Mouse (Mus musculus) intestine, embryonic 16.5 days (tissue): ENCODE results near the gene Znfx1. TPM values are rescaled to one million over a fixed set of nuclear protein-coding genes. Genes with fewer than 3 reads are reported as not detected.

ENCODE experiments used
- ATAC-seq: fragments of 200-750 bp; cut with Nextera tagmentation; 2 replicates; pipeline ENCODE4 v1.8.0; 2017; ENCODE audit warnings: moderate TSS enrichment, moderate library complexity
- H3K27ac ChIP-seq: fragments of 300-500 bp; sonication (generic); 2 replicates; pipeline ENCODE4 v1.5.1; 2014; ENCODE audit warnings: mild to moderate bottlenecking, low read length
- H3K27me3 ChIP-seq: fragments of 300-500 bp; sonication (generic); replicated peaks from 2 replicates; pipeline ENCODE4 v1.6.1; 2014; ENCODE audit warnings: low read length, control low read depth, mixed read lengths; ENCODE audit not compliant: control insufficient read depth, insufficient read depth
- H3K36me3 ChIP-seq: fragments of 300-500 bp; sonication (generic); 2 replicates; pipeline ENCODE4 v1.6.1; 2014; ENCODE audit warnings: low read length, control low read depth; ENCODE audit not compliant: control insufficient read depth, insufficient read depth
- H3K4me1 ChIP-seq: fragments of 300-500 bp; sonication (generic); 2 replicates; pipeline ENCODE4 v1.6.1; 2014; ENCODE audit warnings: low read length, control low read depth, mixed read lengths; ENCODE audit not compliant: control insufficient read depth, insufficient read depth
- H3K4me2 ChIP-seq: fragments of 300-500 bp; sonication (generic); 2 replicates; pipeline ENCODE4 v1.6.1; 2014; ENCODE audit warnings: low read depth, low read length, control low read depth
- H3K4me3 ChIP-seq: fragments of 300-500 bp; sonication (generic); 2 replicates; pipeline ENCODE4 v1.5.1; 2014; ENCODE audit warnings: mild to moderate bottlenecking, low read length
- H3K9ac ChIP-seq: fragments of 300-500 bp; sonication (generic); 2 replicates; pipeline ENCODE4 v1.6.1; 2014; ENCODE audit warnings: low read depth, low read length
- H3K9me3 ChIP-seq: fragments of 300-500 bp; sonication (generic); 2 replicates; pipeline ENCODE4 v1.6.1; 2016; ENCODE audit warnings: low read length, control low read depth; ENCODE audit not compliant: control insufficient read depth
- WGBS: fragments of 180-500 bp; shearing (Covaris S2); extraction: QIAGEN DNeasy Blood & Tissue Kit; methylation state at CpG from one replicate; pipeline ENCODE4 v1.1.7; 2014; 5-methylcytosine and 5-hydroxymethylcytosine counted together
- polyA plus RNA-seq: library from polyadenylated mRNA; unstranded; fragments of >200 nt; fragmentation: Nextera tagmentation; extraction: Ambion mirVana; gene quantifications from 2 replicates; pipeline ENCODE4 v1.2.1, GENCODE M21; 2015

Znfx1 gene
- polyA plus RNA-seq, 1 experiment from 2014 or later = 6.5 TPM

DNA sequence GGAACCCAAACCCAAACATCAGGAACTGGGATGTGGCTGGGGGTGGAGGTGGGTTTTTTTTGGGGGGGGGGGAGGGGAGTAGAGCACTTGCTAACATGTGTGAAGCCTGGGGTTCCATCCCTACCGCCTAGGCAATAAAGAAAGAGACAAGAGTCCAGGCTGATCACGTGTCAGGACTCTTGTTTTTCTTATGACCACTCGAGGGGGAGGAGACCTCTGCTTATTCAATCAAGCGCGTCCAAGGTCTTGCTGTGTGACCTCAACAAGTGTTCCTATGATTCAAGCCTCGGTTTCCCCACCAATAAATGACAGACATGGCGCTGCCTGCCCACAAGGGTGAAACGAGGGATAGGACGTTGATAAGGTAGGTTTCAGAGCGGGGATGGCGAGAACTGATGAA lies 23.3 kb upstream of the Znfx1 start:
- Histone ChIP-seq H3K27ac (no peak overlapping the region), H3K9me3 (no peaks in the 10 kb centered on the region), H3K4me2 (no peak overlapping the region), H3K9ac (no peak overlapping the region), H3K4me3 (no peak overlapping the region), H3K27me3 (no peaks in the 10 kb centered on the region), H3K36me3 (no peaks in the 10 kb centered on the region), H3K4me1 (no peaks in the 10 kb centered on the region; the same call in 1 of the 2 replicates)
- no peak for ATAC-seq
- WGBS = 50% methylated on average over 11 of the region's 11 CpGs

DNA sequence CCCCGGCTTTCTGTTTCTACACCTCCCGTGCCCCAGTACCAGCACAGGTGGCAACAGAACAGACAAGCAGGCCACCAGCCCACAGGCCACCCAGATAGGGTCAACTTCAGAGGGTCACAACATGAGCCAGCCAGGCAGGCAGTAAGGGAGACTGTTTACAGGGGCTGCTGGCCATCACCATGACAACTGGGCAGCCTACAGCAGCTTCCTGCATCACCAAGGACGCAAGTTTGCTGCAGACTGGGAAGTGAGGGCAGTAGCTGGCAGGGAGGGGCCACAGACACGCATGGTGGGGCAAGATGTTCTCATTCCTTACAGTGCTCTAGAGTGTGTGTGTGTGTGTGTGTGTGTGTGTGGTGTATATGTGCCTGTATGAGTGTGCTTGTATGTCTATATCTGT lies 18.8 kb upstream of the Znfx1 start:
- H3K9me3 ChIP-seq = no peaks in the 10 kb centered on the region
- H3K4me1 ChIP-seq = peaks cover 8% of the 10 kb centered on the region
- WGBS = 17% methylated on average over 4 of the region's 4 CpGs
- H3K4me2 ChIP-seq = no peak overlapping the region
- H3K4me3 ChIP-seq = no peak overlapping the region
- no peak overlapping the region for H3K9ac ChIP-seq
- no peaks in the 10 kb centered on the region for H3K36me3 ChIP-seq
- ATAC-seq = 0 out of 2 replicates have a peak, but pooled peaks have one; percentile 21
- H3K27me3 ChIP-seq = no peaks in the 10 kb centered on the region
- H3K27ac ChIP-seq = no peak overlapping the region

DNA sequence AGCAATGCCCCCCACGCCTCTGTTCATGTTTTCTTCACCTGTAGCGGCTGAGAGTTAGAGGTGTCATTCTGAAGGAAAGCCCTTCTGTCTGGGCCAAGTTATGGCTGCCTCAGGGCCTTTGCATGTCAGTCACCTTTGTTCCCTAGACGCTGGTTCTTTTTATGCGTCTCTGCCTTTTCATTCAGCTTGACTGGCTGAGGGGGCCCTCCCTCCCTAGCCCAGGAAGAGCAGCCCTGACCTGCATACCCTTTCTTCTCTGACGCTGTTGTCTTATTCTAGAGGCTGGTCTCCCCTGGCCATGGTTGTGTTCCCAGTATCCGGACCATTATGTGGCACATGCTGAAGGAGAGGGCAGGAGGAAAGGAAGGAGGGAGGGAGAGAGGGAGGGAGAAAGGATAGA lies 18.3 kb upstream of the Znfx1 start:
- no peak overlapping the region for H3K4me3 ChIP-seq
- no peak overlapping the region for H3K4me2 ChIP-seq
- no peak for ATAC-seq
- H3K4me1 ChIP-seq = peaks cover 8% of the 10 kb centered on the region
- H3K27ac ChIP-seq = no peak overlapping the region
- no peaks in the 10 kb centered on the region for H3K36me3 ChIP-seq
- no peaks in the 10 kb centered on the region for H3K27me3 ChIP-seq
- 58% methylated on average over 6 of the region's 6 CpGs for WGBS
- no peaks in the 10 kb centered on the region for H3K9me3 ChIP-seq
- no peak overlapping the region for H3K9ac ChIP-seq

DNA sequence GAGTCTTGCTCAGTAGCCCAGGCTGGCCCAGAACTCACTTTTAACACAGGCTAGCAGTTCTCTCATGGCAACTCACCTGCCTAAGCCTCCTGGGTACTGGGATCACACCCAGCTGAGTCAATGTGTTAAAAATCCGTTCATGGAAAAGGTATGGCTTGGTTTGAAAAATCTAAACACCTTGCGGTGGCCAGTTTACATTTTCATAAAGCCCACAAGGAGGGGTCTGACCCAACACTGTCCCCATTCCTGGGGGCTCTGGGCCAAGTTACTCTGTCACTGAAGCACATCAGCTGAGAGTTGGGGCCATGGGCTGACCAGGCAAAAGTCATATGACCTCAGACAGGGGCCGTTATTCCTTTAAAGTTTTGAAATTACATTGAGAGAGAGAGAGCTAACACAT lies 17.6 kb upstream of the Znfx1 start:
- no peaks in the 10 kb centered on the region for H3K27me3 ChIP-seq
- H3K4me2 ChIP-seq = no peak overlapping the region
- H3K4me1 ChIP-seq = peaks cover 8% of the 10 kb centered on the region
- H3K9ac ChIP-seq = no peak overlapping the region
- H3K4me3 ChIP-seq = no peak overlapping the region
- 69% methylated on average over 3 of the region's 3 CpGs for WGBS
- no peaks in the 10 kb centered on the region for H3K9me3 ChIP-seq
- H3K27ac ChIP-seq = no peak overlapping the region
- H3K36me3 ChIP-seq = no peaks in the 10 kb centered on the region
- ATAC-seq = no peak

DNA sequence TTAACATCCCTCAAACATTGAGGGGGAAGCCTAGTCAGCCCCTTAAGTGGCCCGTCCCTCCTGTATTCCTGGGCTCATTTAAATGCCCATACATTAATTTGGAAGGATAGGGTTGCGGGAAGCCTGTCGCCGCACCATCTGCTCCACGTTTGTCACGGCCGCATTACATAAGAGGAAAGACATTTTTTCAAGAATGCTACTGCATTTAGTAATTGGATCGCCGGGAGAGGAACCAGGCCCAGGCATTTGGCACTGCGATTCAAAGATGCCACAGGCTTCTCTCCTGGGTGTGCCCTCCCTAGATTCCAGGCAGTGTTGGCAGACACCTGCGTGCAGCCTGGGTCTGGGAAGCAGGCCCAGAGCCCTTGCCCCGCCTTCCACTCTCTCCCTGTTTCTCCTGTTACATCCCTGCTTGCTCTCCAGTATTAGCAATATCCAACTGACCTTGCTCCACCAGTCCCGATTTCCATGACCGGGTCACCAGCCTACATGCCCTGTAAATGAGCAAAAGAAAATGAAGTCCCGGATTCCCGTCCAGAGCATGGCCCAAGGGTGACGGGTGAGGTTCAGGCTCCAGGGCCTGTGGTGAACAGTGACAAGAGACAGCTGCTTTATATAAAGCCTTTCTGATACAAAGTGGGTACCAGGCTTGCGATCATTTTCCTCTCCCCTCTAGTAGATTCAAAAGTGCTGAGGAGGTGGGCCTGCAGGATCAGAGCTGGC lies 16.9 kb upstream of the Znfx1 start:
- Histone ChIP-seq H3K27ac (no peak overlapping the region), H3K9me3 (no peaks in the 10 kb centered on the region), H3K4me1 (peaks cover 8% of the 10 kb centered on the region), H3K4me3 (no peak overlapping the region), H3K4me2 (no peak overlapping the region), H3K9ac (no peak overlapping the region), H3K36me3 (no peaks in the 10 kb centered on the region), H3K27me3 (no peaks in the 10 kb centered on the region)
- 0 out of 2 replicates have a peak, but pooled peaks have one; percentile 26 for ATAC-seq
- WGBS = 53% methylated on average over 18 of the region's 18 CpGs

DNA sequence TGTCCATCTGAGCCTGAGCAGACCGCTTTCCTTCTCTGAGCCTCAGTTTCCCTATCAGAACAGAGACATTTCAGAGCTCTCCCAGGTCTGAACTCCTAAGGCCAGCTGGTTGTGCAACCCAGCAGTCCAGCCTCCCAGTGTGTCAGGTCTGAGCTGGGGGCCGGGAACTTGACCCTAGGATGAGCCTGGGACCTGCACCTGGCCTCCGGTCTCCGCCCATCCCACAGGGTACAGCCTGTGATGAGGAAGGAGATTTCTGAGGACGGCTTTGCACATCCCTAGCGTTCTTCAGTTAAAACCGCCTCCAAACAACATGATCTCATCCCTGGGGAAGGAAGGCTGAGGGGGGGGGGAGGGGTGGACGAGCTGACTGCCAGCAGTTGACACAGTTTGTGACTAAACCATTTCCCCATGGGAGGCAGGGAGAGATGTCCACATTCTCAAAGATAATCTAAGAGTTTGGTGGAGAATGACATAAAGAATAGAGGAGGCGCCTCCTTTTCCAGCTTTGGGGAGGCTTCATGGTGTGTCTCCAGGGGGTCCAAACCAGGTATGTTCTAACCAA lies 16.2 kb upstream of the Znfx1 start:
- no peaks in the 10 kb centered on the region for H3K36me3 ChIP-seq
- no peak overlapping the region for H3K27ac ChIP-seq
- ATAC-seq = peak; percentile 67
- H3K9me3 ChIP-seq = no peaks in the 10 kb centered on the region
- H3K4me1 ChIP-seq = peaks cover 8% of the 10 kb centered on the region
- 0 out of 2 replicates have a peak overlapping the region, but pooled peaks have one; percentile 30 for H3K9ac ChIP-seq
- no peak overlapping the region for H3K4me2 ChIP-seq
- no peaks in the 10 kb centered on the region for H3K27me3 ChIP-seq
- H3K4me3 ChIP-seq = no peak overlapping the region
- 48% methylated on average over 9 of the region's 9 CpGs for WGBS

DNA sequence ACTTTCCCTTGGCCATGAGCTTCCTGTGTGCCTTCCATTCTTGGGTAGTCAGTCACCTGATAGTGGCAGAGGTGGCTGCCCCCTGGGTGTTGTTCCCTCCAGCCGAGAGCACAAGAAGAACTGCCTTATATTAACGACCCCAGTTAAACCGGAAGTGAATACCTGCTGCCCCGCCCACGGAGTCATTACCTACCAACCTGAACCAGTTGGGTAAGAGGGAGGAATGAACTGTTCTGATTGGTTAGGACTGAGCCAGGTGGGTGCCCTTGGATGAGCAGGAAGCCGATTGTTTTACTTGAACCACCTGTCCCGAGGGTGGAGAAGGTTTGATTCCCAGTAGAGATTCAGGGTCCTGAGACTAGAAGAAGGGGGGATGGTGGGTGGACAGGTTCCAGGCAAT lies 15.7 kb upstream of the Znfx1 start:
- 35% methylated on average over 7 of the region's 7 CpGs for WGBS
- H3K4me1 ChIP-seq = peaks cover 8% of the 10 kb centered on the region
- H3K4me3 ChIP-seq = no peak overlapping the region
- no peaks in the 10 kb centered on the region for H3K36me3 ChIP-seq
- no peaks in the 10 kb centered on the region for H3K9me3 ChIP-seq
- no peak overlapping the region for H3K27ac ChIP-seq
- peak; percentile 38; the same call in 1 of the 2 replicates for ATAC-seq
- H3K4me2 ChIP-seq = no peak overlapping the region
- 0 out of 2 replicates have a peak overlapping the region, but pooled peaks have one; percentile 30 for H3K9ac ChIP-seq
- no peaks in the 10 kb centered on the region for H3K27me3 ChIP-seq

DNA sequence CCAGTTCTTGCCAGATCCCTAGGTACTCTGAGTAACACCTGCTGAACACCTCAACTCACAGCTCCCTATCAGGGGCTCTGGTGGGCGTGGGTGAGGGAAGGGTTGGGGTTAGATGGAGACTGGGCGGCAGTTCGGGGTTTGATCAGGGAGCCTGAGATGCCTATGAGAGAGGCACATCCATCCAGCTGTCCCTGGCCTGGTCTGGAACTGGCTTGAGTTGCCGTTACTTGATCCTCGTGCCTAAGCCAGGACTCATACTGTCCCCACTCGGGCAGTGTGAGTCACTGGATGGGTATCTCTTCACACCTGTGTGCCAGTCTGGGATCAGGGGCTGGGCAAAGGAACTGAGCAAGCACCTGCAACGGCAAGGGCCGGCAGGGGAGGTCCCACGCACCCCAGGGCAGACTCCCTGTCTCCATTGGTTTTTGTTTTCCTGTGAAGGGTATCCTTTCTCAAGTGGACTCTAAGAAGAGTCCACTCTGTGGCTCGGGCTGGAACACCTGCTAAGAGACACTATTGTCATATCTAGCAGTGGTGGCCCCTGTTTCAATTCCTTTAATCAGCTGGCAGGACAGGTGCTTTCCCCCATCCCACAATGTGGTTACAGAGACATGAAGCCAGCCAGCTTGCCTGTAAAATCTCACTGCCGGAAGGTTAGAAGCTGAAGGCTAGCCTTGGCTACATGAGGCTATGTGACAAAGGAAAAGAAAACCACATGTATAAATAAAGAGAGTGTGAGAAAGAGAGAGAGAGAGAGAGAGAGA lies 14.6 kb upstream of the Znfx1 start:
- Histone ChIP-seq H3K9ac (no peak overlapping the region), H3K27ac (no peak overlapping the region), H3K27me3 (no peaks in the 10 kb centered on the region), H3K36me3 (no peaks in the 10 kb centered on the region), H3K9me3 (no peaks in the 10 kb centered on the region), H3K4me1 (peaks cover 8% of the 10 kb centered on the region), H3K4me3 (no peak overlapping the region), H3K4me2 (no peak overlapping the region)
- no peak for ATAC-seq
- WGBS = 86% methylated on average over 11 of the region's 11 CpGs

DNA sequence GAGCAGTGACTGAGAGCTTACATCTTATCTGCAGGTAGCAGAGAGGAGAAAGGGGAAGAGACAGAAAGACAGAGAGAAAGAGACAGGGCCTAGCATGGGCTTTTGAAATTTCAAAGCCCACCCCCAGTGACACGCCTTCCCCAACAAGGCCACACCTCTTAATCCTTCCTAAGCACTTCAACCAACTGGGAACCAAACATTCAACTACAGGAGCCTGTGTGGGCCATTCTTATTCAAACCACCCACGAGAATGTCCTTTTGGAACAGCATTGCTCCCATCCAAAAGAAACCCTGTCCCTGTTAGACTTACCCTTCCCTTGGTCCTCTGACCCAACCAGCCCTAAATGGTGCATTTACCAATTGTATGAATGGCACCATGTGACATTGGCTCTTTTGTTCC lies 13.9 kb upstream of the Znfx1 start:
- no peaks in the 10 kb centered on the region for H3K9me3 ChIP-seq
- no peaks in the 10 kb centered on the region for H3K36me3 ChIP-seq
- no peak overlapping the region for H3K27ac ChIP-seq
- no peak overlapping the region for H3K9ac ChIP-seq
- no peak for ATAC-seq
- no peaks in the 10 kb centered on the region for H3K27me3 ChIP-seq
- 81% methylated on average over 2 of the region's 2 CpGs for WGBS
- H3K4me2 ChIP-seq = no peak overlapping the region
- H3K4me1 ChIP-seq = peaks cover 8% of the 10 kb centered on the region
- H3K4me3 ChIP-seq = no peak overlapping the region
